Mouse (Mus musculus): ENCODE results near the gene Caln1. TPM values are rescaled to one million over a fixed set of nuclear protein-coding genes. Genes with fewer than 3 reads are reported as not detected.
A peak's percentile ranks its signal among the peaks of the same experiment; 100 is the strongest.

Caln1 gene
- 19.7 and 24.3 TPM in 2 replicates for polyA plus RNA-seq (2014; fragmentation: Nextera tagmentation; extraction: Ambion mirVana)

DNA sequence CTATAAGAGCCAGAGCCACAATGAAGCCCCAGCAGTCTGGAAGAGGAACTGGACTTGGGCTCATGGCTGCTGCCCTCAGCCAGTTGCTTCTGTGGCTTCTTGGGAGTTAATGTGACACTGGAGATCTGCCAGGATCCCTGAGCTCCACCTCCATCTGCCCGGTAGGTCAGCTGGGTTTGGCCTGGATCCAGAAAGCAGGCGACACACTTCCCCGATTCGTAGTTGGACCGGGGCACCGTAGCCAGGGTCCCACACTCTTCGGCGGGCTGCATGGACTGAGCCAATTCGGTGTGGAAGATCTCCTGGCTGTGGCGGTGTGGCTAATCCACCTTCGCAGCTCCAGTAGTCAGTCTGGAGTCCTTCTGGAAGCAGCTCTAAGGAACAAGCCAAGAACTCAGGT is at the start of gene Caln1:
TSS of gene Caln1 (plus strand) at position 219 of the 400 bp plus-strand sequence.
- no peak within 1 kb of the TSS for H3K4me3 ChIP-seq (replicated peaks; ENCODE audit: low read length)
- 63% methylated on average over 11 of the region's 11 CpGs for WGBS
- H3K36me3 ChIP-seq (replicated peaks; ENCODE audit: control insufficient read depth, insufficient read depth): no peaks in the 10 kb centered on the region
- H3K4me2 ChIP-seq (replicated peaks): no peak within 1 kb of the TSS
- H3K27ac ChIP-seq: no peak within 1 kb of the TSS
- H3K9ac ChIP-seq: no peak within 1 kb of the TSS
- H3K4me1 ChIP-seq (replicated peaks; ENCODE audit: control insufficient read depth, insufficient read depth, low read length): no peaks in the 10 kb centered on the region
- H3K9me3 ChIP-seq (ENCODE audit: control insufficient read depth, low read length): no peaks in the 10 kb centered on the region
- no peaks in the 10 kb centered on the region for H3K27me3 ChIP-seq (ENCODE audit: control insufficient read depth, insufficient read depth, low read length)
- DNase-seq (ENCODE audit: low spot score) (no peak), ATAC-seq (ENCODE audit: low FRiP score) (no peak)

DNA sequence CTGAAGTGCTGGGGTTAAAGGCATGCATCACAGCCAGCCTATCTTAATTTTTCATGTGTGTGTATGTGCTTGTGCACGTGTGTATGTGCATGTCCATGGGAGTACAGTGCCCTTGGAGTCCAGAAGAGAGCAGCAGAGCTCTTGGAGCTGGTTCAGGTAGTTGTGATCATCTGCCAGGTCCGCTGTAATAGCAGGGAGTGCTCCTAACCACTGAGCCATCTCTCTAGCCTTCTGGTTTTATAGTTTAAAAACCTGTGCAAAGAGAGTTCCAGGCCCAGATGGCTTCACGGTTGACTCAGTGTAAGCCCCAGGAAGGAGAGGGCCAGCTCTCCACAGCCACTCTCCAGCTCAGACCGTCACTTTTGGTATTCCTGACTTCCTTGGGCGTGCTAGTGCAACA is 49.5 kb upstream of the Caln1 start:
- Histone ChIP-seq H3K9me3 (ENCODE audit: control insufficient read depth, low read length) (peaks cover 6% of the 10 kb centered on the region; the same call in 1 of the 2 replicates), H3K4me3 (replicated peaks; ENCODE audit: low read length) (no peak overlapping the region), H3K4me2 (replicated peaks) (no peak overlapping the region), H3K27me3 (ENCODE audit: control insufficient read depth, insufficient read depth, low read length) (no peaks in the 10 kb centered on the region), H3K9ac (no peak overlapping the region), H3K27ac (no peak overlapping the region), H3K4me1 (replicated peaks; ENCODE audit: control insufficient read depth, insufficient read depth, low read length) (no peaks in the 10 kb centered on the region), H3K36me3 (replicated peaks; ENCODE audit: control insufficient read depth, insufficient read depth) (peaks cover 6% of the 10 kb centered on the region; the same call in 1 of the 2 replicates)
- 97% methylated on average over 5 of the region's 5 CpGs for WGBS
- DNase-seq (ENCODE audit: low spot score) (no peak), ATAC-seq (ENCODE audit: low FRiP score) (no peak)

DNA sequence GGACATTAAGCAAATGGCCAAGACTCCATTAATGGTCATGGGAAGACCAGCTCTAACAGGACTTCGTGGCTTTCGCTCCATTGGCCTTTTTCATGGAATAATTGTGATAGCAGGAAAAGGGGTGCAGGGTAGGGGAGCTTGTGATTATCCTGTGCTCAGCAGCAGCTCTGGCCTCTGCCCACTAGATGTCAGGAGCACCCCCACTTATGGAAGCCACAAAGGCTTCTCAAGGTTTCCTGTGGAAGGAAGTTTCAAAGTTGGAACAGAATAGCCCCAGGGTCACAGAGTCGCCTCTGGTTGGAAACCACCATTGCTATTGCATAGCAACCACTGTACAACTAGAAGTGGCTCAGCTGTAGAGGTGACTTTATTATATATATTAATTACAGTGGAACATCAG is 48.8 kb upstream of the Caln1 start:
- no peaks in the 10 kb centered on the region for H3K4me1 ChIP-seq (replicated peaks; ENCODE audit: control insufficient read depth, insufficient read depth, low read length)
- H3K9me3 ChIP-seq (ENCODE audit: control insufficient read depth, low read length): peaks cover 6% of the 10 kb centered on the region; the same call in 1 of the 2 replicates
- no peak overlapping the region for H3K27ac ChIP-seq
- H3K4me3 ChIP-seq (replicated peaks; ENCODE audit: low read length): no peak overlapping the region
- ATAC-seq (ENCODE audit: low FRiP score) (no peak), DNase-seq (ENCODE audit: low spot score) (peak; percentile 37)
- H3K4me2 ChIP-seq (replicated peaks): no peak overlapping the region
- no peaks in the 10 kb centered on the region for H3K27me3 ChIP-seq (ENCODE audit: control insufficient read depth, insufficient read depth, low read length)
- peaks cover 7% of the 10 kb centered on the region; the same call in 1 of the 2 replicates for H3K36me3 ChIP-seq (replicated peaks; ENCODE audit: control insufficient read depth, insufficient read depth)
- WGBS: 84% methylated on average over 3 of the region's 3 CpGs
- H3K9ac ChIP-seq: no peak overlapping the region

DNA sequence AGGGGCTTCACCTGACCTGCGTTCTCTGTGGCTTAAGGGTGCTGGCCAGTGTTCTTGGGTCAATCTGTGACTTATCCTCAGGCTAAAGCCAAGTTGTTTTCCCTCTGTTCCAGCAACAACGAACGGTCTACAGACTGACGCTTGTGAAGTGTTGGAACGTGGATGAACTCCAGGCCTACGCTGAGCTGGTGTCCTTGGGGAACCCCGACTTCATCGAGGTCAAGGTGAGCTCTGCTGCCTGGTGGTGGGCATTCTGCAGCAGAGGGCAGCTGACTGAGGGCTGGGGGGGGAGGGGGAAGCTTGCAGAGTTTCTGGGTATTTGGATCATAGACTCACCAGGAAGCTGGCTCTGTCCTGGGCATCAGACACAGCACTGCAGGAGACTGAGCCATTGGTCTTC is 43.8 kb upstream of the Caln1 start:
- Histone ChIP-seq H3K9me3 (ENCODE audit: control insufficient read depth, low read length) (peaks cover 6% of the 10 kb centered on the region; the same call in 1 of the 2 replicates), H3K27me3 (ENCODE audit: control insufficient read depth, insufficient read depth, low read length) (no peaks in the 10 kb centered on the region), H3K4me3 (replicated peaks; ENCODE audit: low read length) (no peak overlapping the region), H3K27ac (no peak overlapping the region), H3K4me1 (replicated peaks; ENCODE audit: control insufficient read depth, insufficient read depth, low read length) (no peaks in the 10 kb centered on the region), H3K9ac (no peak overlapping the region), H3K36me3 (replicated peaks; ENCODE audit: control insufficient read depth, insufficient read depth) (peaks cover 13% of the 10 kb centered on the region; the same call in 1 of the 2 replicates), H3K4me2 (replicated peaks) (no peak overlapping the region)
- no peak for DNase-seq (ENCODE audit: low spot score)
- ATAC-seq (ENCODE audit: low FRiP score): no peak
- WGBS: 97% methylated on average over 8 of the region's 8 CpGs

DNA sequence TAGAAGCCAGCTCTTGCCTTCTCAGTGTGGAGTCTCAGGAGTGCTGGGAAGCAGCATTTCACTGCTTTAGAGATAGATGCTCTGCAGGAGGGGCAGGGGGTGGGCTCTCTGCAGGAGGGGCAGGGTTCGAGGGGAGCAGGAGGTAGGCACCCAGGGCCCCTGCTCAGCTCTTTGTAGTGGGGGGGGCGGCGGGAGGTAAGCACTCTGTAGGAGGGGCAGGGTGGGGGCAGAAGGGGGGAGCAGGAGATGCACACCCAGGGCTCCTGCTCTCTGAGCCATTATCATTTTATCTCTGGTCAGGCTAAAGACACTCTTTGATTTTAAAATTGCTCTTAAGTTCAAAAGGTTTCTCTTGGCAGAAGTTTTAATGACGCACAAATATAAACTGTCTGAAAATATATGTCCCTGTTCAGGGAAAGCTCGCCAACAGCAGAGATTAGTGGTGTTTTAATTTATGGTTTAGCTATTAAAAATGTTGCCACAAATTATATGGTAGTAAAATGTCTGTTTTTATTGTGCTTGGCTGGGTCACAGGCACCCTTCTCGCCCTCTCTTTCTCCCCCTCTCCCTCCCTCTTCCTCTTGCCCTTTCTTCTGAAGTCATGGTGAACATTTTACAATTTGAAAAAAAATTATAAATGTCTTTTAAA is 41.5 kb upstream of the Caln1 start:
- DNase-seq (ENCODE audit: low spot score) (no peak), ATAC-seq (ENCODE audit: low FRiP score) (no peak)
- no peak overlapping the region for H3K27ac ChIP-seq
- peaks cover 13% of the 10 kb centered on the region; the same call in 1 of the 2 replicates for H3K36me3 ChIP-seq (replicated peaks; ENCODE audit: control insufficient read depth, insufficient read depth)
- no peak overlapping the region for H3K4me3 ChIP-seq (replicated peaks; ENCODE audit: low read length)
- no peak overlapping the region for H3K9ac ChIP-seq
- WGBS: 83% methylated on average over 6 of the region's 6 CpGs
- no peaks in the 10 kb centered on the region for H3K27me3 ChIP-seq (ENCODE audit: control insufficient read depth, insufficient read depth, low read length)
- H3K9me3 ChIP-seq (ENCODE audit: control insufficient read depth, low read length): peaks cover 6% of the 10 kb centered on the region; the same call in 1 of the 2 replicates
- H3K4me1 ChIP-seq (replicated peaks; ENCODE audit: control insufficient read depth, insufficient read depth, low read length): no peaks in the 10 kb centered on the region
- H3K4me2 ChIP-seq (replicated peaks): no peak overlapping the region

DNA sequence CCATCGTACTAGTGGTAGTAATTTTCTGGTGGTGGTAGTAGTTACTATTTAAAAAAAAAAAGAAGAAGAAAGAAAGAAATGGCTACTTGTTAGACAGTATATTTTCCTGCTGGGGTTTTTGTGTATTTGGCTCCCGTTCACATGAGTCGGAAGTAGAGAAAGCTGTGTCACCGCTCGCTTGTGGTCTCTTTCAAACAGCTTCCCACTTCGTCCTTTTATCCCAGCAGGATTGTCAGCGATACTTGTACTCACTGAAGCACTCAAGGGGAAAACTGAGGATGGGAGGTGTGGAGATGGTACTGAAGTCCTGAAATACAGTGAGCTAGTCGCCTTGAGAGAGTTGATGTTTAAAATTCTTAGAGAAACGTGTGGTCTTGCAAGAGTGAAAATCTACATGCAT is 40.9 kb upstream of the Caln1 start:
- ATAC-seq (ENCODE audit: low FRiP score) (no peak), DNase-seq (ENCODE audit: low spot score) (no peak)
- WGBS: 87% methylated on average over 9 of the region's 9 CpGs
- Histone ChIP-seq H3K27ac (no peak overlapping the region), H3K4me3 (replicated peaks; ENCODE audit: low read length) (no peak overlapping the region), H3K9ac (no peak overlapping the region), H3K27me3 (ENCODE audit: control insufficient read depth, insufficient read depth, low read length) (no peaks in the 10 kb centered on the region), H3K9me3 (ENCODE audit: control insufficient read depth, low read length) (peaks cover 6% of the 10 kb centered on the region; the same call in 1 of the 2 replicates), H3K4me1 (replicated peaks; ENCODE audit: control insufficient read depth, insufficient read depth, low read length) (no peaks in the 10 kb centered on the region), H3K4me2 (replicated peaks) (no peak overlapping the region), H3K36me3 (replicated peaks; ENCODE audit: control insufficient read depth, insufficient read depth) (peaks cover 13% of the 10 kb centered on the region; the same call in 1 of the 2 replicates)

DNA sequence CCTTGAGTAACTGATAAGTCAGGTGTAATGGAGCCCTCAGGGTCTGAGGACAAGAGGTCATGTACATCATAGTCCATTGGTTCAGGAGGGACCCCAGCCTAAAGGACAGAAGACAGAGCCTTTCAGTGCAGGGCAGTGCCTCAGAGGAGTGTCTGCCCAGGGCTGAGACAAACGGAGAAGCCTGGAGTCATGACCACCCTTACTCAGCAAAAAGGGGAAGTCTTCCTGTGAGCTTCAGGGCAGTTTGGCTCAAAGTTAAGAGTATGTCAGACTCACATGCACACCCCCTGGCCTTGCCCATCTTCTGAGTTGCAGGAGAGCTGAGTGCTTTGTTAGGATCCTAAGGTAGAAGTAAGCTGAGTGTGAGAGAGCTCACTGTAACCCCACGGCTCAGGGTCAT is 39.4 kb upstream of the Caln1 start:
- ATAC-seq (ENCODE audit: low FRiP score): no peak
- no peak overlapping the region for H3K4me2 ChIP-seq (replicated peaks)
- DNase-seq (ENCODE audit: low spot score): no peak
- H3K36me3 ChIP-seq (replicated peaks; ENCODE audit: control insufficient read depth, insufficient read depth): peaks cover 17% of the 10 kb centered on the region; the same call in 1 of the 2 replicates
- 96% methylated on average over 2 of the region's 2 CpGs for WGBS
- H3K27ac ChIP-seq: no peak overlapping the region
- no peak overlapping the region for H3K4me3 ChIP-seq (replicated peaks; ENCODE audit: low read length)
- no peaks in the 10 kb centered on the region for H3K4me1 ChIP-seq (replicated peaks; ENCODE audit: control insufficient read depth, insufficient read depth, low read length)
- H3K9ac ChIP-seq: no peak overlapping the region
- H3K27me3 ChIP-seq (ENCODE audit: control insufficient read depth, insufficient read depth, low read length): no peaks in the 10 kb centered on the region
- H3K9me3 ChIP-seq (ENCODE audit: control insufficient read depth, low read length): no peaks in the 10 kb centered on the region

DNA sequence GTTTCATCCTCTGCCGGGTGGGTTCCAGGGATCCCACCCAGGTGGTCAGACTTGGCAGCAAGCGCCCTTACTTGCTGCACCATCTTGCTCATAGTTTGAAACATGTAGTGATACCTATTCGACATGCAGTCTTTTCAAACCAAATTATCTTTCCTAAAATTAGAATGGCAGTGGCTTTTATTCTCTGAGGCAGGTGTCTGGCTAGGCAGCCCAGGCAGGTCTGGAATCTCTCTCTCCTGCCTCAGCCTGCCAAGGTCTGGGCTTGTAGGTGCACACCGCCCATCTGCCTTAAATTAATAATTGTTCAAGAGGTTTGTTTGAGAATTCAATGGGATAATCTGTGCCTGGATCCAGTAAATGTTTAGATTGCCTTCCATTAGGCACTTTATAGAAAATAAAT is 38.5 kb upstream of the Caln1 start:
- no peak overlapping the region; the same call in 1 of the 2 replicates for H3K27ac ChIP-seq
- H3K4me2 ChIP-seq (replicated peaks): no peak overlapping the region
- no peak overlapping the region for H3K9ac ChIP-seq
- no peak overlapping the region for H3K4me3 ChIP-seq (replicated peaks; ENCODE audit: low read length)
- H3K27me3 ChIP-seq (ENCODE audit: control insufficient read depth, insufficient read depth, low read length): no peaks in the 10 kb centered on the region
- peaks cover 22% of the 10 kb centered on the region for H3K36me3 ChIP-seq (replicated peaks; ENCODE audit: control insufficient read depth, insufficient read depth)
- no peak for ATAC-seq (ENCODE audit: low FRiP score)
- DNase-seq (ENCODE audit: low spot score): no peak
- 80% methylated on average over 4 of the region's 4 CpGs for WGBS
- H3K9me3 ChIP-seq (ENCODE audit: control insufficient read depth, low read length): no peaks in the 10 kb centered on the region
- no peaks in the 10 kb centered on the region for H3K4me1 ChIP-seq (replicated peaks; ENCODE audit: control insufficient read depth, insufficient read depth, low read length)

DNA sequence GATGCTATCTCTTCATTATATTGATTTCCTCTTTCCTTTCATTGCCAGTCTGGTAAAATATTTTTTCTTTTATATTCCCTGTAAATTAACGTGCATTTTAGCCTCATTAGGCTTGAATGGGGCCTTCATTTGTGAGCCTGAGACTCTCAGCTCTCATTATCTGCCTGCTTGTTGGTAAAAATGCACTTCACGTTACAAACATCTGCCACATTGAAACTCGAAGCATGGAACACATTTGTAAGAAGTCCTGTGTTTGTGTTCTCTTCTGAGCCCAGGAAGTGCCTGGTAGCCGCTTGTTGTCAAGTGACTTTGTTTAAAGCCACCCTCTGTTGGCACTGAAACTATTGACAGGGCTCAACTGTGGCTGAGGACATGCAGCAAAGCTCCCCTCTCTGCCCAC is 38.0 kb upstream of the Caln1 start:
- Histone ChIP-seq H3K9ac (no peak overlapping the region), H3K4me3 (replicated peaks; ENCODE audit: low read length) (no peak overlapping the region), H3K27me3 (ENCODE audit: control insufficient read depth, insufficient read depth, low read length) (no peaks in the 10 kb centered on the region), H3K4me2 (replicated peaks) (no peak overlapping the region), H3K4me1 (replicated peaks; ENCODE audit: control insufficient read depth, insufficient read depth, low read length) (no peaks in the 10 kb centered on the region), H3K27ac (no peak overlapping the region; the same call in 1 of the 2 replicates), H3K9me3 (ENCODE audit: control insufficient read depth, low read length) (no peaks in the 10 kb centered on the region), H3K36me3 (replicated peaks; ENCODE audit: control insufficient read depth, insufficient read depth) (peaks cover 24% of the 10 kb centered on the region)
- DNase-seq (ENCODE audit: low spot score) (no peak), ATAC-seq (ENCODE audit: low FRiP score) (no peak)
- 45% methylated on average over 4 of the region's 4 CpGs for WGBS
